Mouse (Mus musculus): ENCODE data around the gene Mag. TPM values are rescaled to one million over a fixed set of nuclear protein-coding genes. Genes with fewer than 3 reads are reported as not detected.
"Not testable (repeated sequence)": the region's sequence is repeated elsewhere in the genome, so short reads cannot be mapped to it uniquely, and the experiment has no call there.

The Mag gene
- polyA plus RNA-seq, 1 experiment from 2014 or later: 1.8 TPM

DNA sequence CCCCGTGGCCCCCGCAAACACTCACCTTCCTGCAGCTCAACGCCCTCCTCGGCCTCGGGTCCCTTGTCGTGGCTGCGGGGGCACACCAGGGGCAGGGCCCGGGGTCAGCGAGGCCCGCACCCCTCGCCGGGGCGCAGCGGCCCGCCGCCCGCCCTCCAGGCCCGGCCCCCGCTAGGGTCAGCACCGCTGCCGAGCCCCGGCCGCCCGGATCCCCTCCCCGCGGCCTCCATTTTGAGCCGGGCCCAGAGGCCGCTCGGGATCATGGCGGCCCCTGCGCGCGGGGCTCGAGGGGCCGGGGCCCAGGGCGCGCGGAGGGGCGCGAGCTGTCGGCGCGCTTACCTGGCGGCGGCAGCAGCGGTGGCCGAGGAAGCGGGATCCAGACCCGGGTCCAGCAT is 41.7 kb upstream of the Mag start:
- peak overlapping the region; percentile 81 for H3K4me2 ChIP-seq (ENCODE audit: low read length)
- ATAC-seq (ENCODE audit: low FRiP score, low TSS enrichment) (peak; percentile 58), DNase-seq (no peak)
- H3K4me3 ChIP-seq (replicated peaks; ENCODE audit: low read depth, low read length): peak overlapping the region; percentile 92
- peaks cover 18% of the 10 kb centered on the region for H3K4me1 ChIP-seq (ENCODE audit: control insufficient read depth, insufficient read depth, low read length)
- under 1% methylated on average over 44 of the region's 49 CpGs for WGBS
- H3K27ac ChIP-seq (replicated peaks; ENCODE audit: low read depth, low read length): peak overlapping the region; percentile 99
- H3K36me3 ChIP-seq (ENCODE audit: control insufficient read depth, insufficient read depth, low read length): peaks cover 44% of the 10 kb centered on the region
- no peaks in the 10 kb centered on the region for H3K9me3 ChIP-seq (ENCODE audit: control insufficient read depth, low read length)
- H3K27me3 ChIP-seq (ENCODE audit: control insufficient read depth, insufficient read depth, low read length): no peaks in the 10 kb centered on the region
- H3K9ac ChIP-seq (replicated peaks; ENCODE audit: low read length): peak overlapping the region; percentile 98

GRCm38 (mm10) chr7:30955584-30956356 is 41.1 kb upstream of the Mag start:
- H3K4me2 ChIP-seq (ENCODE audit: low read length): peak overlapping the region; percentile 81
- H3K27me3 ChIP-seq (ENCODE audit: control insufficient read depth, insufficient read depth, low read length): no peaks in the 10 kb centered on the region
- H3K4me1 ChIP-seq (ENCODE audit: control insufficient read depth, insufficient read depth, low read length): peaks cover 18% of the 10 kb centered on the region
- H3K9ac ChIP-seq (replicated peaks; ENCODE audit: low read length): peak overlapping the region; percentile 98
- DNase-seq (peak; percentile 90), ATAC-seq (ENCODE audit: low FRiP score, low TSS enrichment) (peak; percentile 59)
- under 1% methylated on average over 64 of the region's 64 CpGs for WGBS
- peak overlapping the region; percentile 99 for H3K27ac ChIP-seq (replicated peaks; ENCODE audit: low read depth, low read length)
- peaks cover 49% of the 10 kb centered on the region for H3K36me3 ChIP-seq (ENCODE audit: control insufficient read depth, insufficient read depth, low read length)
- H3K9me3 ChIP-seq (ENCODE audit: control insufficient read depth, low read length): no peaks in the 10 kb centered on the region
- H3K4me3 ChIP-seq (replicated peaks; ENCODE audit: low read depth, low read length): peak overlapping the region; percentile 92

- peaks cover 57% of the 10 kb centered on the region for H3K36me3 ChIP-seq (ENCODE audit: control insufficient read depth, insufficient read depth, low read length)
- DNase-seq: no peak
- peak overlapping the region; percentile 92 for H3K4me3 ChIP-seq (replicated peaks; ENCODE audit: low read depth, low read length)
- ATAC-seq (ENCODE audit: low FRiP score, low TSS enrichment): no peak
- H3K4me1 ChIP-seq (ENCODE audit: control insufficient read depth, insufficient read depth, low read length): peaks cover 18% of the 10 kb centered on the region
- no peaks in the 10 kb centered on the region for H3K27me3 ChIP-seq (ENCODE audit: control insufficient read depth, insufficient read depth, low read length)
- no peak overlapping the region for H3K27ac ChIP-seq (replicated peaks; ENCODE audit: low read depth, low read length)
- WGBS: 87% methylated on average over 12 of the region's 12 CpGs
- peak overlapping the region; percentile 81 for H3K4me2 ChIP-seq (ENCODE audit: low read length)
- peak overlapping the region; percentile 98 for H3K9ac ChIP-seq (replicated peaks; ENCODE audit: low read length)
- H3K9me3 ChIP-seq (ENCODE audit: control insufficient read depth, low read length): no peaks in the 10 kb centered on the region
These were observed 40.4 kb upstream of the Mag start for GRCm38 (mm10) chr7:30954971-30955520.

GRCm38 (mm10) chr7:30954036-30954435 is 39.4 kb upstream of the Mag start:
- 82% methylated on average over 3 of the region's 3 CpGs for WGBS
- Histone ChIP-seq H3K9ac (replicated peaks; ENCODE audit: low read length) (no peak overlapping the region), H3K9me3 (ENCODE audit: control insufficient read depth, low read length) (no peaks in the 10 kb centered on the region), H3K4me2 (ENCODE audit: low read length) (no peak overlapping the region), H3K27me3 (ENCODE audit: control insufficient read depth, insufficient read depth, low read length) (no peaks in the 10 kb centered on the region), H3K4me1 (ENCODE audit: control insufficient read depth, insufficient read depth, low read length) (peaks cover 18% of the 10 kb centered on the region), H3K36me3 (ENCODE audit: control insufficient read depth, insufficient read depth, low read length) (peaks cover 62% of the 10 kb centered on the region), H3K4me3 (replicated peaks; ENCODE audit: low read depth, low read length) (no peak overlapping the region), H3K27ac (replicated peaks; ENCODE audit: low read depth, low read length) (no peak overlapping the region)
- ATAC-seq (ENCODE audit: low FRiP score, low TSS enrichment) (no peak), DNase-seq (no peak)

- Histone ChIP-seq H3K27ac (replicated peaks; ENCODE audit: low read depth, low read length) (no peak overlapping the region), H3K4me3 (replicated peaks; ENCODE audit: low read depth, low read length) (no peak overlapping the region), H3K36me3 (ENCODE audit: control insufficient read depth, insufficient read depth, low read length) (peaks cover 66% of the 10 kb centered on the region), H3K27me3 (ENCODE audit: control insufficient read depth, insufficient read depth, low read length) (no peaks in the 10 kb centered on the region), H3K4me2 (ENCODE audit: low read length) (no peak overlapping the region), H3K9ac (replicated peaks; ENCODE audit: low read length) (no peak overlapping the region), H3K4me1 (ENCODE audit: control insufficient read depth, insufficient read depth, low read length) (peaks cover 16% of the 10 kb centered on the region), H3K9me3 (ENCODE audit: control insufficient read depth, low read length) (no peaks in the 10 kb centered on the region)
- no peak for ATAC-seq (ENCODE audit: low FRiP score, low TSS enrichment)
- no peak for DNase-seq
- WGBS: 93% methylated on average over 6 of the region's 6 CpGs
These were observed 38.8 kb upstream of the Mag start for GRCm38 (mm10) chr7:30953459-30953858.

DNA sequence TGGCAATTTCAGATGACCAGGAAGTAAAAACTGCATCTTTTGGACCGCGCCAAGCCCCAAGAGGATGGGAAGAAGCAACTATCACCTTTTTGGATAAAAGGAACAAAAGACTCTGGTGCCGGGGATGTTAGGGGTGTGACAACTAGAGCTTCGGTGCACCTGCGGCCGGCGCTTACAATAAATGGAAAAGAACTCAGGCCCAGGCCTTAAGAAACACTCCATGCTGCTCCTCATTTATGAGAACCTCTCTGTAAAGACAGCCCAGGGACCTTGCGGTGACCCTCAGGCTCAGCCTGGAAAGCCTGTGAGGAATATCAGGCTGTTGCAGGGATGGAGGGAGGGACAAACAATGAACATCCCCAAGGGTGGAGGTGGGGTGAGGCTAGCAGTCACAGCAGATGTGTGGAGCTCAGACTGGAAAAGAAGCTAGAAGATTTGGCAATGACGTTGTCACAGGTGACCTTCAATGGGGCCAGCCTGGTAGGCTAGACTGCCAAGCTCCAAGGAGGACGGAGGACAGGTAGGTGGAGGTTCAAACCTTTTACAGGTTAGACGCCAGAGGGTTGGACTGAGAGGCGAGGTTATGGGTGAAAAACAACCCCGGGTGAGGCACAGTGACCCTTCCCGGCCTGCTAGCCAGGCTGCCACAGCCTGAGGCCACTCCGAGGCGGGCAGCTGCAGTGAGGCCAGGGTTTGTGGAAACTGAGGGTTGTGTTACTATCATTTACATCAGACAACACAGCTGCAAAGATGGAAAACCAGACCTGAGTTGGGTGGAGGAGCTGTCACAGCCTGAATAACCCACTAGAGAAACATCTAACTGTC is 38.0 kb upstream of the Mag start:
- no peak overlapping the region for H3K4me2 ChIP-seq (ENCODE audit: low read length)
- ATAC-seq (ENCODE audit: low FRiP score, low TSS enrichment): no peak
- no peaks in the 10 kb centered on the region for H3K27me3 ChIP-seq (ENCODE audit: control insufficient read depth, insufficient read depth, low read length)
- WGBS: 94% methylated on average over 16 of the region's 16 CpGs
- H3K4me1 ChIP-seq (ENCODE audit: control insufficient read depth, insufficient read depth, low read length): peaks cover 8% of the 10 kb centered on the region
- no peak for DNase-seq
- no peak overlapping the region for H3K27ac ChIP-seq (replicated peaks; ENCODE audit: low read depth, low read length)
- no peak overlapping the region for H3K4me3 ChIP-seq (replicated peaks; ENCODE audit: low read depth, low read length)
- no peak overlapping the region for H3K9ac ChIP-seq (replicated peaks; ENCODE audit: low read length)
- H3K36me3 ChIP-seq (ENCODE audit: control insufficient read depth, insufficient read depth, low read length): peaks cover 68% of the 10 kb centered on the region
- no peaks in the 10 kb centered on the region for H3K9me3 ChIP-seq (ENCODE audit: control insufficient read depth, low read length)

DNA sequence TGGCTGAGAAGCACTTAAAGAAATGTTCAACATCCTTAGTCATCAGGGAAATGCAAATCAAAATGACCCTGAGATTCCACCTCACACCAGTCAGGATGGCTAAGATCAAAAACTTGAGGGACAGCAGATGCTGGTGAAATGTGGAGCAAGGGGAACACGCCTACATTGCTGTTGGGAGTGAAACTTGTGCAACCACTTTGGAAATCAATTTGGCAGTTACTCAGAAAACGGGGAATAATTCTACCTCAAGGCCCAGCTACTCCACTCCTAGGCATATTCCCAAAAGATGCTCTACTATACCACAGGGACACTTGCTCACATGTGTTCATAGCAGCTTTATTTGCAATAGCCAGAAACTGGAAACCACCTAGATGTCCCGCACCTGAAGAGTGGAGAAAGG is 35.2 kb upstream of the Mag start:
- not testable (repeated sequence) for DNase-seq; H3K27me3 ChIP-seq (ENCODE audit: control insufficient read depth, insufficient read depth, low read length); H3K4me3 ChIP-seq (replicated peaks; ENCODE audit: low read depth, low read length); H3K9ac ChIP-seq (replicated peaks; ENCODE audit: low read length); H3K4me1 ChIP-seq (ENCODE audit: control insufficient read depth, insufficient read depth, low read length); H3K27ac ChIP-seq (replicated peaks; ENCODE audit: low read depth, low read length); H3K4me2 ChIP-seq (ENCODE audit: low read length); H3K9me3 ChIP-seq (ENCODE audit: control insufficient read depth, low read length); ATAC-seq (ENCODE audit: low FRiP score, low TSS enrichment)
- peaks cover 80% of the 10 kb centered on the region for H3K36me3 ChIP-seq (ENCODE audit: control insufficient read depth, insufficient read depth, low read length)
- WGBS: 96% methylated on average over 3 of the region's 3 CpGs

GRCm38 (mm10) chr7:30945876-30946275 is 31.2 kb upstream of the Mag start:
- no peak overlapping the region for H3K4me3 ChIP-seq (replicated peaks; ENCODE audit: low read depth, low read length)
- 93% methylated on average over 7 of the region's 7 CpGs for WGBS
- no peaks in the 10 kb centered on the region for H3K4me1 ChIP-seq (ENCODE audit: control insufficient read depth, insufficient read depth, low read length)
- H3K36me3 ChIP-seq (ENCODE audit: control insufficient read depth, insufficient read depth, low read length): peaks cover 40% of the 10 kb centered on the region
- ATAC-seq (ENCODE audit: low FRiP score, low TSS enrichment): no peak
- no peaks in the 10 kb centered on the region for H3K9me3 ChIP-seq (ENCODE audit: control insufficient read depth, low read length)
- H3K4me2 ChIP-seq (ENCODE audit: low read length): no peak overlapping the region
- no peak overlapping the region for H3K27ac ChIP-seq (replicated peaks; ENCODE audit: low read depth, low read length)
- no peak for DNase-seq
- no peaks in the 10 kb centered on the region for H3K27me3 ChIP-seq (ENCODE audit: control insufficient read depth, insufficient read depth, low read length)
- no peak overlapping the region for H3K9ac ChIP-seq (replicated peaks; ENCODE audit: low read length)
